Mouse (Mus musculus) heart, adult 2 months (tissue): ENCODE measurements at regions not wholly inside any gene's neighbourhood (a gene's known extent, or its start where the extent isn't known, plus 50 kb on each side); places are given as distances from the start of the nearest gene placed in this dataset.

Experiments used
- DNase-seq, 2 experiments: peaks; one replicate each; pipeline ENCODE4 v3.0.0; 2021
- H3K27ac ChIP-seq: fragments of 200-600 bp; 2 replicates; pipeline ENCODE4 v1.8.1; 2022
- H3K27me3 ChIP-seq: fragments of 200-500 bp; 2 replicates; pipeline ENCODE4 v1.6.1; 2012; ENCODE audit warnings: mild to moderate bottlenecking, low read length, inconsistent platforms, mixed read lengths; ENCODE audit not compliant: control insufficient read depth, insufficient read depth
- H3K36me3 ChIP-seq: fragments of 200-500 bp; 2 replicates; pipeline ENCODE4 v1.6.1; 2012; ENCODE audit warnings: low read length, inconsistent platforms; ENCODE audit not compliant: control insufficient read depth, insufficient read depth
- H3K4me1 ChIP-seq: fragments of 200-500 bp; 2 replicates; pipeline ENCODE4 v1.6.1; 2011; ENCODE audit warnings: low read length; ENCODE audit not compliant: control insufficient read depth, insufficient read depth
- H3K4me3 ChIP-seq: fragments of 200-600 bp; 2 replicates; pipeline ENCODE4 v1.8.1; 2022
- H3K79me2 ChIP-seq: fragments of 200-500 bp; replicated peaks from 2 replicates; pipeline ENCODE4 v1.6.1; 2012; ENCODE audit warnings: mild to moderate bottlenecking, inconsistent platforms, low read length, moderate library complexity, mixed read lengths; ENCODE audit not compliant: control insufficient read depth, insufficient read depth
- H3K9ac ChIP-seq: fragments of 200-500 bp; 2 replicates; pipeline ENCODE4 v1.6.1; 2012; ENCODE audit warnings: low read depth, mild to moderate bottlenecking, control low read depth, inconsistent platforms, low read length, mixed read lengths
- CTCF ChIP-seq: fragments of 200-600 bp; IDR thresholded peaks from 2 replicates; pipeline ENCODE4 v1.8.1; 2022; ENCODE audit warnings: antibody characterized with exemption, mild to moderate bottlenecking, moderate library complexity
- EP300 ChIP-seq: fragments of 200-500 bp; IDR thresholded peaks from 2 replicates; pipeline ENCODE4 v1.6.1; 2011; ENCODE audit warnings: low read depth, low read length, control low read depth; ENCODE audit not compliant: insufficient read depth
- POLR2A ChIP-seq: fragments of 200-500 bp; IDR thresholded peaks from 2 replicates; pipeline ENCODE4 v1.6.1; 2011; ENCODE audit warnings: mild to moderate bottlenecking, low read depth, low read length, control low read depth; ENCODE audit not compliant: insufficient read depth
- WGBS: fragments of 180-500 bp; shearing (Covaris S2); methylation state at CpG from one replicate; pipeline ENCODE4 v1.1.7; 2018; 5-methylcytosine and 5-hydroxymethylcytosine counted together
- intact Hi-C: fragments of 180-260 bp; cut with DNase I; formaldehyde crosslinking; loops from one replicate; pipeline ENCODE4 v1.15.1; 2025

DNA sequence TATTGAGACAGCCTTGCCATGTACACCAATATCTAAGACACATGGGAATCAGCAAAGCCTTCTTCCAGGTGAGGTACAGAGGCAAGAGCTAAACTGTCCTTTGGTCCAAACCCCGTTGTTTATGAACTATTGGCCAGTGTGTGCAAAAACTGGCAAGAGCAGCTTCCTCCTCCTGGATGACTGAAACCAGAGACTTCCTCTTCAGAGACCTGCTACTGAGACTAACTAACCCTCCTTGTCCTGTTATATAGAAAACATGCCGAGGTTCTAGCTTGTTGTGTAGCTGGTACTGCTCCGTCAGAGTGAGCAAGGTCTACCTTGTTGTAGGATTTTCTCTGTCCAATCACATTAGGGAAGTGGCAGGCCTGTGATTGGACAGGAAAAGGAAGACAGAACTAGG is 174.3 kb upstream of the F930015N05Rik start:
- no peak overlapping the region for H3K4me3 ChIP-seq
- H3K27me3 ChIP-seq: no peaks in the 10 kb centered on the region
- no peak for DNase-seq
- H3K36me3 ChIP-seq: no peaks in the 10 kb centered on the region
- H3K4me1 ChIP-seq: no peaks in the 10 kb centered on the region
- H3K9ac ChIP-seq: no peak overlapping the region
- WGBS: 54% methylated on average over 3 of the region's 3 CpGs
- no peaks in the 10 kb centered on the region for H3K79me2 ChIP-seq
- TF ChIP-seq EP300 (no peak), POLR2A (no peak), CTCF (no peak)
- intact Hi-C loops: no loop called here
- no peak overlapping the region for H3K27ac ChIP-seq

DNA sequence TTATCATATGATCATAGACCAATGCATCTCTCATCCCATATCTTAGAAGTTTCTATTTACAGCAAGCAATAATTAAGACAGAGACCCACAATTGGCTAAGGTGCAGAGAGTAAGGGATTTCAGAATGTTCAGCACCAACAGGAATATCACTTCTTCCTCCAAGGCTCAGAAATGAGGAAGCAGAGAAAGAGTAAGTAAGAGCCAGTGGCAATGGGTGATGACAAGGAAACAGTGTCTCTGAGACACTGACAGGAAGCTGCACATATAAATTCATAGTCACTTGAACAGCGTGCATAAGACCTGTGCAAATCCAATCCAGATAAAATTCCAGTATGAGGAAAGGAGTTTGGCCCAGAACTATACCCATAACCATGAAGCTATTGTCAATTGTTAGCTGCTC is 178.7 kb upstream of the F930015N05Rik start:
- H3K27me3 ChIP-seq: peaks cover 1% of the 10 kb centered on the region; the same call in 1 of the 2 replicates
- H3K36me3 ChIP-seq: no peaks in the 10 kb centered on the region
- TF ChIP-seq EP300 (no peak), CTCF (no peak), POLR2A (no peak)
- no peak overlapping the region for H3K4me3 ChIP-seq
- no peaks in the 10 kb centered on the region for H3K79me2 ChIP-seq
- WGBS: 43% methylated on average over 1 of the region's 1 CpGs
- DNase-seq: no peak
- H3K27ac ChIP-seq: no peak overlapping the region
- intact Hi-C loops: no loop called here
- H3K4me1 ChIP-seq: no peaks in the 10 kb centered on the region; the same call in 1 of the 2 replicates
- no peak overlapping the region for H3K9ac ChIP-seq

DNA sequence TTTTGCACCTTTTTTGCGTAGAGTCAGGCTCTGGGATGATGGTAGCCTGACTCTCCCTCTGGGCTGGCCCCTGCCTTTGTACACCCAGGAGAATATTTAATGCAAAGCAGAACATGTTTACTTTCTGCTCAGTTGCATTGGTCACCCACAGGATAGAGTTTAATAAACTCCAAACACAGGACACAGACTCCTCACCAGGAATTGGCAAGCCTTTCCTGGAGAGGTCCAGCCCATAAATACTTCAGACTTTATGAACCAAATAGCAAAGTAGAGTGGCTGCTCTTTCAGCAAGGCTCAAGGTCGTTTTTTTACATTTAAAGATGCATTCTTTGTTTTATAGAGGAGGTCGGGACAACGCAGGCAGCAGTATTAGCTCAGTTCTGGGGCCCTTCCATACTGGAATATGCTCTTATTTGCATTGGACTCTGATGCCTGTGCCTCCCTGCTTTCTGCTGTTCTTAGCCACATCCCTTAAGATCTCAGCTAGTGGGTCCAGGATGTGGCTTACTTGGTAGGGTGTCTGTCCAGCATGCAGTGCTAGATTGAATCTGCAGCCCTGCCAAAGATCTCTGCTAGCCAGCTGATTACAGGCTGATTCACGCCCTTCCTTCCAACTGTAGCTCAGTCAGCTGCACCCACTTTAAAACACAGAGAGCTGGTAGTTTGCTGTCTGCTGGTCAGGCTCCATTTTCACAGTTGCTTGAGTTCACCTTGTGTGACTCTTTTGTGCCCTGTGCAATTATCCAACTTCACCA is 182.4 kb upstream of the F930015N05Rik start:
- 43% methylated on average over 5 of the region's 5 CpGs for WGBS
- no peak overlapping the region for H3K4me3 ChIP-seq
- peak; percentile 23 to 28 for DNase-seq
- TF ChIP-seq EP300 (no peak), POLR2A (no peak), CTCF (no peak)
- H3K79me2 ChIP-seq: no peaks in the 10 kb centered on the region
- peaks cover 1% of the 10 kb centered on the region; the same call in 1 of the 2 replicates for H3K27me3 ChIP-seq
- intact Hi-C loops: no loop called here
- no peaks in the 10 kb centered on the region; the same call in 1 of the 2 replicates for H3K4me1 ChIP-seq
- H3K27ac ChIP-seq: no peak overlapping the region
- H3K36me3 ChIP-seq: no peaks in the 10 kb centered on the region
- H3K9ac ChIP-seq: no peak overlapping the region

DNA sequence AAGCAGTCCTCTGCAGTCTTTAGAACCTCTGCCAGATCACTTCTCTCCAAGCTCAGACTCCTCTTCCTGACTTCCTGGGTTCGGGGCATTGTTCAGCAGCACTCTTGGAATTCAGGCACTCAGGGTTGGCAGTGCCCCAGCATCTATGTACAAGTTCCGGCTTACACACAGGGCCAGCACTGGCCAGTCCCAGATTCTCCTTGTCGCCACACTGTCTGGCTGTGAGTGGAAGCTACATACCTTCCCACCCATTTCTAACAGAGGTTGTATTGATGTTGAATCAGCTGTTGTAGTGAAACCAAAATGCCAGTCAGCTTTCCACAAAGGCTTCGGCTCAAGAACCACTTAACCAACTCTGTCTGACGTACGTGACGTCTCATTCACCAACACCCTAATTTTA is 190.7 kb upstream of the F930015N05Rik start:
- no peak for TF ChIP-seq CTCF
- TF ChIP-seq POLR2A: no peak
- no peak for TF ChIP-seq EP300
- 18% methylated on average over 7 of the region's 7 CpGs for WGBS
- DNase-seq: peak; percentile 32 to 37
- H3K4me1 ChIP-seq: peaks cover 6% of the 10 kb centered on the region
- H3K36me3 ChIP-seq: no peaks in the 10 kb centered on the region
- H3K9ac ChIP-seq: no peak overlapping the region
- no peak overlapping the region for H3K4me3 ChIP-seq
- no peaks in the 10 kb centered on the region for H3K79me2 ChIP-seq
- H3K27me3 ChIP-seq: no peaks in the 10 kb centered on the region
- intact Hi-C loops: no loop called here
- H3K27ac ChIP-seq: no peak overlapping the region

DNA sequence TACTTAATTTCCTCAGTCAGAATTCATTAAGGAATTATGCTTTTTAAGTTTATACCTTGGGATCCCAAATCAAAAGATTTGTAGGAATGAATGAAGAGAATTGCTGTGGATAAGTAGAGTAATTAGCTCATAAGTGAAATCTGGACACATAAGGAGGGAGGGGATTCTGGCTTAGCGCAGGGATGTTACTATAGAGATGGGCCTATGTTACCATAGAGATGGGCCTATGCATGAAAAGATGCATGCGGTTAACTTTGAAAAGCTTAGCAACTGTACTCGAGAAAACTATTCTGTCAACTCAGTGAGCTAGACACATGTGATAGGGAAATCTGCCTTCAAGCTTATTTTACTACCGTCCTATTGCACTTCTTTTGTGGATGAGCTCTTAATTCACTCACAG is 204.5 kb upstream of the F930015N05Rik start:
- Histone ChIP-seq H3K36me3 (no peaks in the 10 kb centered on the region), H3K79me2 (no peaks in the 10 kb centered on the region), H3K27ac (no peak overlapping the region), H3K4me3 (no peak overlapping the region), H3K4me1 (no peaks in the 10 kb centered on the region), H3K9ac (no peak overlapping the region), H3K27me3 (no peaks in the 10 kb centered on the region)
- intact Hi-C loops: no loop called here
- TF ChIP-seq CTCF: no peak
- 92% methylated on average over 4 of the region's 4 CpGs for WGBS
- DNase-seq: no peak

DNA sequence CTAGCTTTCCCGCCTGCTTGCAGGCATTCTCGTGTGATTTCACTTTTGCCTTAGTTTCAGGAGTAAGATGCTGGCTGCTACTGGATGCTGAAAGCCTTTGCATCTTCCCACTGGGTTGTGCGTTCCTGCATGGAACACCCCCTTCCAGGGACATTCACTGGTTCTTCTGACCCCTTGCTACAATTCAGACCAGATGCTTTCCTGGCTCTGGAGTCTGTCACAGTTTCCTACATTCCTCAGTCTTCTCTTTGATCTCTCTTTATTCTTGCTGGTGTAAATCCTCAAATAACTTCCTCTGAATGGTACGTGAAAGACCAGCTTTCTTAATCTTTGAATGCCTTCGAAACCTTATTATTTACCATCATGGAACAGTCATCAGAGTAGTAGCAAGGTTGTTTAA is 206.7 kb upstream of the F930015N05Rik start:
- DNase-seq: no peak
- Histone ChIP-seq H3K4me3 (no peak overlapping the region), H3K9ac (no peak overlapping the region), H3K27me3 (no peaks in the 10 kb centered on the region), H3K36me3 (no peaks in the 10 kb centered on the region), H3K27ac (no peak overlapping the region), H3K4me1 (no peaks in the 10 kb centered on the region; the same call in 1 of the 2 replicates), H3K79me2 (no peaks in the 10 kb centered on the region)
- no peak for TF ChIP-seq EP300
- TF ChIP-seq CTCF: no peak
- TF ChIP-seq POLR2A: no peak
- WGBS: 54% methylated on average over 5 of the region's 5 CpGs
- intact Hi-C loops: no loop called here
